Mouse (Mus musculus) heart, postnatal 4 days (tissue): ENCODE data around the gene Gm3543. TPM values are rescaled to one million over a fixed set of nuclear protein-coding genes. Genes with fewer than 3 reads are reported as not detected.
"Not testable (repeated sequence)": the region's sequence is repeated elsewhere in the genome, so short reads cannot be mapped to it uniquely, and the experiment has no call there.

ENCODE experiments used
- DNase-seq: peaks from one replicate; pipeline ENCODE4 v3.0.0; 2021
- total RNA-seq, 2 experiments: library from RNA; stranded (reverse); gene quantifications; 2 replicates each; pipeline ENCODE4 v1.2.3; 2021

The Gm3543 gene
- not detected for total RNA-seq

DNA sequence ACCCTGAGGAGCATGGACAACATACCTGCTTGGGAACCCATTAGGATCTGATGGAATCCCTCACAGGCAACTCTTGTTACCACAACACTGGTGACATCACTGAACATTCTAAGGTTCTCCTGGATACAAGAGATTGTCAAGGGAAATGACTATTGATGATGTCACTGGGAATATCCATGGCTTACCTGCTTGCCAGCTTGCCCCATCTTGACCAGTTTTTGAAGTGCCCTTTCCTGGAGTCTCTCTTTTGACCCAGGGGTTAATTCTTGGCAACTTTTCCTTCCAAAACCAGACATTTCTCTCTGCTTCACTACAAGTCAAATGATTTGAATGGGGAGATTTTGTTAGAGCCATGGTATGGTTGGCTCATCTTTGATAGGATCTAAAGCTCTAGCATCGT lies at the start of gene Gm3543:
Gene Gm3543 (minus strand): TSS at position 101 of the 400 bp plus-strand sequence.
- DNase-seq: not testable (repeated sequence)

DNA sequence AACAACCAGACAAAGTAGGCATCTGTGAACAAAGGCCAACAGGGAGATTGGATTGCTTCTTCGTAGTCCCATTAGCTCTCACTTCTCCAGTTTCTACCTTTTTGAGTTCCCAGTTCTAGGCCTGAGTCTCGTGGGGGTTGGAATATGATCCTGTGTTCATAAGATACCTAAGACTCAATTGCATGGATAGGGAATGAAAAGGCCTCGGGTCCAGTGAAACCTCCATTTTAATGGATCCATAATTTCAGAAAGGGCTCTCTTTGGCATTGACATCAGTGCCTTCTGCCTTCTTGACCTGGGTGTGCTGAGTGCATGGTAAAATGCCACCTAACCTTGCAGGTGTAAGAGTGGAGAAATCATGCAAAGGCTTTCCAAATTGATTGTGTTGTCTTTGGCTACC lies 14.5 kb downstream of the Gm3543 start:
- DNase-seq: not testable (repeated sequence)

DNA sequence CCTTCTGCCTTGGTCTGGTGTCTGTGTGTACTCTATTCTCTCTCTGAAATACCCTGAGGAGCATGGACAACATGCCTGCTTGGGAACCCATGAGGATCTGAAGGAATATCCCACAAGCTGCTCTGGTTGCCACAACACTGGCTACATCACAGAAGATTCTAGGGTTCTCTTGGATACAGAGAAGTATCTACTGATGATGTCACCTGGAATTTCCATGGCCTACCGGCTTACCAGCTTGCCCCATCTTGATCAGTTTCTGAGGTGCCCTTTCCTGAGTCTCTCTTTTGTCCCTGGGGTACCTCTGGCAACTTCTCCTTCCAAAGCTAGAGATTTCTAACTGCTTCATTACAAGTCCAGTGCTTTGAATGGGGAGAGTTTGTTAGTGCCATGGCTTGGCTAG lies 15.3 kb downstream of the Gm3543 start, which contains the start of gene Gm6401:
Gene Gm6401 (minus strand): TSS at position 101 of the 400 bp plus-strand sequence.
- DNase-seq: not testable (repeated sequence)

DNA sequence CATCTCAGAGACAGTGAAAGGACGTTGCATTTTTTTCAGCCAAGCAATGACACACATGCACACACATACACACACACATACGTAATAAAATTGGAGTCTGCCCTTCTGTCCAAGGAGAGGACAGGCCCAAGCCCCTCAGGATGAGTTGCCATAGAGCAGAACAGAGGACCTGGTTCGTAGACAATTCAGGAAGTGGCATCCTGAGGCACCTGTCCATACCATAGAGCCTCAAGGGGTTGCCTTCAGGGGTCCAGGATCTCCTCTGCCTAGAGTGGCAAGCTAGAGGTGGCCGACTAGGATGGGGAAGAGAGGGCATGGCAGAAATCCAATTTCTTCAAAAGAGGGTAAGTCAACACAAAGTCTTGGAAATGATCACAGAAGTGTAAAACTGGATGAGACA lies 19.0 kb downstream of the Gm3543 start:
- not testable (repeated sequence) for DNase-seq

DNA sequence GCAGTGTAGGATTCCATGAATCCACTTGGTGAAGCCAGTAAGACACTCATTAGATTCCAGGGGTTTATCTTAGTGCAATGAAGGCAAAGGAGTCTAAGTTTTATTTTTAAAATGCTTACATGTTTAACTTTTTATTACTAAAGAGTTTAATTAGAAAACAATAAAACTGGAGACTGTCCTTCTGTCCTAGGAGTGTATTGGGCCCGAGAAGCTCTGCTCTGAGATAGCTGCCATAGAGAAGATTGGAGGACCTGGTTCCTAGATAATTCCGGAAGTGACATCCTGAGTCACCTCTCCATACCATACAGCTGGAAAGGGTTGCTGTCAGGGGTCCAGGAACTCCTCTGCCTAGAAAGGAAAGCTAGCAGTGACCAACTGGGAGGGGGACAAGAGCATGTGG lies 39.4 kb downstream of the Gm3543 start, which contains the start of gene 1700024B05Rik:
Gene 1700024B05Rik (plus strand): TSS at position 301 of the 400 bp plus-strand sequence.
- DNase-seq: not testable (repeated sequence)

Other genes starting within 250 kb of the Gm3543 start
- not detected for gene Gm7929, start 232.7 kb downstream of the Gm3543 start, total RNA-seq
- not detected for gene Gm47189, start 210.9 kb downstream of the Gm3543 start, total RNA-seq
- not detected for gene Gm7980, start 76.0 kb downstream of the Gm3543 start, total RNA-seq
- gene 1700049E17Rik1, start 58.4 kb downstream of the Gm3543 start, total RNA-seq: not detected
- gene 1700024B05Rik, start 39.3 kb downstream of the Gm3543 start, total RNA-seq: not detected
- not detected for gene Gm6401, start 15.4 kb downstream of the Gm3543 start, total RNA-seq
- not detected for gene Gm7951, start 134.0 kb upstream of the Gm3543 start, total RNA-seq
- gene Gm17027, start 179.3 kb upstream of the Gm3543 start, total RNA-seq: not detected
- gene Gm3573, start 207.5 kb upstream of the Gm3543 start, total RNA-seq: not detected